Mouse (Mus musculus) kidney, postnatal 14 days (tissue): Measurements from ENCODE around the gene Ran.

Experiments used
- DNase-seq: peaks from one replicate; pipeline ENCODE4 v3.0.0; 2022; ENCODE audit warnings: mixed read lengths

The Ran gene

GRCm38 (mm10) chr5:129065301-129065700, 45.4 kb downstream of the Ran start:
- no peak for DNase-seq

- no peak for DNase-seq
Measured at GRCm38 (mm10) chr5:129065946-129066345, 46.1 kb downstream of the Ran start.

GRCm38 (mm10) chr5:129066541-129067230, 46.8 kb downstream of the Ran start:
- DNase-seq = no peak

GRCm38 (mm10) chr5:129067231-129067834, 47.5 kb downstream of the Ran start:
- DNase-seq = peak; percentile 12

GRCm38 (mm10) chr5:129071761-129072280, 52.0 kb downstream of the Ran start:
- DNase-seq = no peak

- no peak for DNase-seq
Measured at GRCm38 (mm10) chr5:129073404-129073803, 53.5 kb downstream of the Ran start.
